Mouse (Mus musculus): ENCODE results near the gene Tti1.

Tti1 gene

DNA sequence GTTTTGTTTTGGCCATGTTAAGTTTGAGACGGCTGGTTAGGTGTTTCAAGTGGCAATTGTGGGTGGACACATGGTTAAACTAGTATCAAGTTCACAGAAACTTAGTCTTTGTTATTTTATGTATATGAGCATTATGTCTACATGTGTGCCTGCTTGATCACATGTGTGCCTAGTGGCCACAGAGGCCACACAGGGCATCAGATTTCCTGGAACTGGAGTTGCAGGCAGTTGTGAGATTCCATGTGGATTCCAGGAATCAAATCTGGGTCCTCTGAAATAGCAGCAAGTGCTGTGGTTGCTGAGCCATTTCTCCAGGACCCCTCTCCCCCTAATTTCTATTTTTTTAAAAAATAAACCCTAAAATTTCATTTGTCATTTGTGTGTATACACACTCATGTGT lies 11.4 kb upstream of the Tti1 start:
- no peak for DNase-seq (ENCODE audit: low spot score)

DNA sequence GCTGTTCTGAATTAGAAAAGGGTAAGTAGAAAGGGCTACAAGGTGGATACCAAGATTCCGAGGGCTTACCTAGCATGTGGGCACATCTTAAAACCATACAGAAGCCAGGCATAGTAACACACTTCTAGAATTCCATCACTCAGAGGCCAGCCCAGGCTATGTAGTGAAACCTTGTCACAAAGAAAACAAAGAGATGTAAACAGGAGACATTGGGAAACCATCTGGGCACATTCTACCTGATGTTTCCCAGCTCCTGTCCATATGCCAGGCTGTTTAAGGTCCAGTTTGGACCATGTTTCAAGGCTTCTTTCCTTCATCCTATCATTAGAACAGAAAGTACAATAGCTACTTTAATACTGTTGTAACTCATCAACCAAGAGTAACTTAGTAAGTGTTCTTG lies 9.3 kb upstream of the Tti1 start:
- DNase-seq (ENCODE audit: low spot score), result no peak

DNA sequence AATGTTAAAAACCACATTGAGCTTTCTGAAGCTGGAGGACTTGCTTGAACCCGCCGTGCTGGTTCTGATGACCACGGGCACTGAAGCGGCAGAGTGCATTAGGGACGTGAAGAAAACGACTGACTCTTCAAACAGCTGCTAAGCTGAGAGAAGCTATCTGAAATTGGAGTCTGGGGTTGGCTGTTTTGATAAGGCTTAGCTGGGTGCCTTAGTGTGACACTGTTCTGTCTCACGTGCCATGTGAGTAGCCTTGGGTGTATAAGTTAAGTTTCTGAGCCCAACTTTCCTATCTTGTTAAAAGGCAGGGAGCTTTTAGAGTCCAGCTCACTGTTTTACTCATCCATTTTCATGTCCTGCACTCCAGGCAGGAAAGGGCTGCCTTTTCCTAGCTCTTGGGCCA lies 8.7 kb upstream of the Tti1 start:
- peak; percentile 60 for DNase-seq (ENCODE audit: low spot score)

DNA sequence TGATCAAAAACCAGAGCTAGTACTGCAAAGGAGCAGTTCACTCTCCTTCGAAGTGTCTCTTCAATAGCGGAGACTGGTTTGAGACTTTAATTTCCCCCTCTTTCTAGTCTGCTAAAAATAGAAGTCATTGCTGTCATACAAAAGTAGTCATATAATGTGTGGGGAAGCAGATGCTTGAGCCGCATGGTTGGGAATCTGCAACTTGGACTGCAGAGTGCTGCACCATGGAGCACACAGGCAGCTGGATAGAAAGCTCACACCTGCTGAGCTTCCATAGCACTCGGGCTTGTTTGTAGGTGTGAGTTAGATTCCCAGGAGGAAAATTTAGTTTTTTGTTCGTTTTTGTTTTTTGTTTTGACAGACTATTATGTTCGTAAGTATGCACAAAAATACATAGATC lies 8.2 kb upstream of the Tti1 start:
- no peak for DNase-seq (ENCODE audit: low spot score)

DNA sequence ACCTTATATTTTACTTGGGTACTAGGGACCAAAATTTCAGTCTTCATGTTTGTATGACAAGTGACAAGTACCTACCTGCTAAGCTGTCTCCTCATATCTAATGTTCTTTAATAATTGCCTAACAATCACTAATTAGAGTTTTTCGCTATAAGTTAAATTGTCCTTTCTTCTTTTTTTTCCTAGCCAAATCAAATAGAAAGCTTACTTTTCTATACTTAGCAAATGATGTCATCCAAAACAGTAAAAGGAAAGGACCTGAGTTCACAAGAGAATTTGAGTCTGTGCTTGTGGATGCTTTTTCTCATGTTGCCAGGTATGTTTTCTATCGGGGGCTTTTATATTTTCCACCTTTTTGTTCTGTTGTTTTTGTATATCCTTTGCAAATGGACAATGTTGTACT lies 7.6 kb upstream of the Tti1 start:
- no peak for DNase-seq (ENCODE audit: low spot score)

DNA sequence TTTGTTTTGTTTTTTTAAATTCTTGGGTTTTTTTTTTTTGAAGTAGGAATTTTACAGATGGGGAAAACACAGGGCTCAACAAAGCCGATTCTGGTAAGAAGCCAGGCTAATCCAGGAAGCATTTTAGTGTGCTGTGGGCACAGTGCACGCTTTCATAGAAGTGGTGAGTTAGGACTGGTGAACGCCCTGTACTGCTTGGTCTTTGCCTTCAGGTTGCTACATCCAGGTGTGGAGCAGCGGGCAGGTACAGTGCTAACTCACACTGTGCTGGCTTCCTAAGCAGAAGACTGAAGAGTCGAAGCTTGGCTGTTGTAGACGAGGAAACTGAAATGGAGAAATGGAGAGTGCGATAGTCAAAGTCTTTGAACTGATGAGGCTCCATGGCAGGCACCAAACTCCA lies 1.8 kb upstream of the Tti1 start:
- DNase-seq (ENCODE audit: low spot score), result no peak

DNA sequence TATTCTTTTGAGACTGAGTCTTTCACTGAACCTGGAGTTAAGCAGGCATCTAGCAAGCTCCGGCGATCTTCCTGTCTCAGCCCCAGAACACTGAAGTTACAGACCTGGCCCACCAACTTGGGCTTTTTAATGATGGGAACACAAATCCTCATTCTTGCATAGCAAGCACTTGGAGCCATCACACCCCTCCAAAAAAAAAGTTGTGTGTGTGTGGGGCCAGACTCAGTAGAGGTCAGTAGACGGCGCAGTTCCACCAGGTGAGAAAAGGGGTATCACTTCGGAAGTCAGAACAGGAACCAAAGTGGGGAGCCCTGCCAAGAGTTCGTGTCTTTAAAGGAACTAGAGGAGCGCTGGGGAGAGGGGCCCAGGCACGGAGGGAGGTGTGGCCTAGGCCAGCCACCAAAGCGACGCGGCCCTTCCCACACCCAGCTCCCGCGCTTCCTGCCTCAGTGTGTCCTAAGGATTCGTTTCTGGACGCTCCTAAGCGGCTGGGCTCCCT lies 329 bp downstream of the Tti1 start:
- no peak for DNase-seq (ENCODE audit: low spot score)

DNA sequence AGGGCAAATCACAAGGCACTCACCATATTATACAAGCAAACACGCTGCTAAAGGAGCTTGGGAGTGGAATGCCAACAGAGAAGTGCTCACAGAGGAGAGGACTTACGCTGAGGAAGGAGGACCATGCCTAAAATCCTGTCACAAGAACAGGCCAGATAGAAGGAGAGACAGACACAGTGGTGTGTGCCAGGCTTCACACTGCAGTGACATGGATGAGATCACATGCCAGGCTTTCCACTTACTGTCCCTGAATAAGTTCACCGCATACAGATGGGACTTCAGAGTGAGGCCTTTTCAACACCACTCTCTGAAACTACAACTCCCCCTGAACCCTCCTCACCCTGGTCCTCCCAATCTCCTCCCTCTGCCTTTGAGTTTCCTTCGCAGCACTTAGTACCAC lies 10.9 kb downstream of the Tti1 start:
- DNase-seq (ENCODE audit: low spot score), result no peak

DNA sequence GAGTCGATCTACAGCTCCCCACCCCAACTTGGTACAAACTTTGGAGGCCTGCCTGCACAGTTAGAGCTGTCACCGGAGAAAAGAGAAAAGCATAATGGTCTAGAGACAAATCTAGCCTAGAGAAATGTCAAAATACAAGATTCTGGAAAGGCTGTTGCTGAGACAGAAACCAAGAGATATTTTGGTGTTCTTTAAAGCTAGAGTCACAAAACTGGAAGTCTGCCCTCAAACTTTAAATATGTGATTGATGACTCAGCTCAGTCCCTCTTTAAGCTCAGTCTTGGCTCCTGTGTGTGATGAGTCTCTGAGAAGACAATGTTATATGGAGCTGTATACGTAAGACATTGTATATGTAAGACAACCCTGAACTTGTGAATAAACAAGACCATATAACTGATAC lies 15.6 kb downstream of the Tti1 start:
- no peak for DNase-seq (ENCODE audit: low spot score)

DNA sequence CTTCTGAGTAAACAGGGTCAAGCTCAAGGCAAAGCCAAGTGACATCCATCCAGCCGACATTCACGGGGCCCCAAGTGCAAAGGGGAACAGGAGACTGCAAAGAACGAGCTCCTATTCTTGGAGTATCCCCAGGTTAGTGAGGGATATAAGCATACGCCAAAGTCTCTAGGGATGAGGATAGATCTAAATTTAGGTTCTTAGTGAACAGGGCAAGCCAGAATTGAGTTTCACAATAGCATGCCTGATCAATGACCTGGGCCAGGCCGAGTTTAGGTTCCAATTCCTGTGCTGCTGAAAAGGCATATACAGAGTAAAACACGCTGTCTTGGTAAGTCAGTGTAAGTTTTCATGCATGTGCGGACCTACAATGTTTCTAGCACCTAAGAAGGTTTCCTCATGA lies 18.9 kb downstream of the Tti1 start:
- DNase-seq (ENCODE audit: low spot score), result no peak

DNA sequence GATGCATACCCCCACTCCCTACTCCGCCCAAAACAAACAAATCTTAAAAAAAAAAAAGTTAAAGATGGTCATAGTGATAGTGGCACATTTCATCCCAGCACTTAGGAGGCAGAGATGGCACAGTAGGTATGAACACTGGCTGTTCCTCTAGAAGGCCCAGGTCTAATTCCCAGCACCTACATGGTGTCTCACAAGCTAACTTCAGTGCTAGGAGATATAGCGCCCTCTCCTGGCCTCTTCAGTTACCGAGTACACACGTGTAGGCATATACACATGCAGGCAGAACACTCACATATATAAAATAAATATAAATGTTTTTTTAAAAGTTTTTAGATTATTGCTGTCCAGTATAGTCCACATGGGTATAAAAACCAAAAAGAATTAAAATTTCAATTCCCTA lies 22.6 kb downstream of the Tti1 start:
- DNase-seq (ENCODE audit: low spot score), result no peak

DNA sequence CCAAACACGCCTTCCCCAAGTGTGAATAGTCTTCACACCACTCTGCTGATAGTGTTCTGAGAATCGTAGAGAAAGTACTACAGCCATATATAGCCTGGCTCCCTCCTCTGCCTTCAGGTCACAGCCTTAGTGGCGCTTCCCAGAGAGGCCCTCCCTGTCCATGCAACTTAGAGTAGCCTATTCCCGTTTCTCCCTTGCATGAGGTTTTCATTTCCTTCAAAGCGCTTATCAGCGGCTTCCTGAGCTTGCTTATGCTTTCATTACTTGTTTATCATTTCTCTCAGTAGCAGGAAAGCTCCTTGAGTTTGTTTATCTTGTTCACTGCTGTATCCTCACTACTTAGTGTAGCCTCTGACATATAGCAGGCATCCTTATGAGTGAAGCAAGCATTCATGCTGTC lies 23.6 kb downstream of the Tti1 start:
- no peak for DNase-seq (ENCODE audit: low spot score)

DNA sequence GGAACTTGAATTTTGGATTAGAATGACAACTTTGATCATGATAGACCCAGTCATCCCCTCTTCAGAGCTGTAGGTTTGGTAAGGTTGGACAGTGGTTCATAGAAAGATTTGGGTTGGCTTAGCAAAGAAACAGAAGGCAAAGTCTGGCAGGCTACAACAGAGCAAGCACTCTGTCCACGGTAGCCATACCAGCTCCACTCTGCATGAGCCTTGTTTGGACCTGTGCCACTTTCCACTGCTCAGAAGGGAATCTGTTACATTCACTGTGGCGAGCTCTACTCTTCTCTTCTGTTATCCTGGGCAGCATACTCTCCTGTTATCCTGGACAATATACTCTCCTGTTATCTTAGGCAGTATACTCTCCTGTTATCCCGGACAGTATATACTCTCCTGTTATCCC lies 29.4 kb downstream of the Tti1 start:
- DNase-seq (ENCODE audit: low spot score), result no peak

DNA sequence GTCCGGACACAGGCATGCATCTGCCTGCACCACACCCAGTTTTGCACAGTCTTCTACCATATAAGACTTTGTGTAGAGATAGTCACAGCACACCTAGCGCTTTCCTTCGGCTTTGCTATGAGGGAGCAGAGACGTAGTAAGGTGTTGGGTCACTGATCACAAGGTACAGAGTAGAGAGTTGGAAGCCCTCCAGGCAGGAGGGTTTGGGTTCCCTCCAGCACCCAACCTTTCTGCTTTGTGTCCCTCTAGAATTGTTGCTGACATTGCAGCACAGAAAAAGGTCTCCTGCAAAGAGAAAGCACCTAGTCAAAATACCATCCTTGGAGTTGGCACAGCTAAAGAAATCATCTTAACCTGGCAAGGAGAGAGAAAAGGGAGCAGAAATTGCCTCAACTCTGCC lies 35.7 kb downstream of the Tti1 start:
- DNase-seq (ENCODE audit: low spot score), result no peak

DNA sequence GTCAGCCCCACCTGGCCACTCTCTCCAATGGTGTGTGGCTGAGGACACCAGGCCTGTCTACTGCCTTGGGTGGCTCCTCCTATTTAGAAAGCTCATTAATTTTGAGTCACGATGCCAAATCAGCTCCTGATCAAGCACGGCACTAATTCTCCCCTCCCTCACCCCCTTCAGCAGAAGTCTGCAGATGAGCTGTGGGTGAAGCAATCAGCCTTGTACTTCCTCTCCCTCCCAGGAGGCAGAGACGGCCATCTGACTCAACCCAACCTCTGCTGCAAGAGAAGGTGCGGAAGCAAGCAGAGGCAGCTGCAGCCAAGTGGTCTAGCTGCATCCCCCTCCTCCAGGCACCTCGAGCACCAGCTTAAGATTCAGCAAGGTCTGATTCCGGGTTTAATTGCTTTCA lies 37.2 kb downstream of the Tti1 start:
- no peak for DNase-seq (ENCODE audit: low spot score)

DNA sequence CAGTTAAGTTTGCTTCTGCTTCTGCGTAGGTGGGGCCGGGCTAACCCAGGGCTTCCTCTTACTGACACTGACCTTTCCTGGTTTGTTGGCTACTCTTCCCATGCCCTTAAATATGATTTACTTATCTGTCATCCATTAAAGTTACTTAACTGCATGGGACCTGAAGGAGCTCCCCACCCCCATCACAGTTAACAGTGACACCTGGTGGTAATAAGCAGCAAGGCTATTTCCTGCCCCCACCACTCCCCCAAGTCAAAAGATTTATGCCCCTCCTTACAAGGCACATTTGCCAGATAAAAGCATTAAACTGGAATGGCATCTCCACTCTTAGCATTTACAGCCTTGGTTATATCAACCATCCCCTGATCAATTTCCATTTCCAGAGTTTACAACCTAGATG lies 38.3 kb downstream of the Tti1 start:
- DNase-seq (ENCODE audit: low spot score), result no peak

DNA sequence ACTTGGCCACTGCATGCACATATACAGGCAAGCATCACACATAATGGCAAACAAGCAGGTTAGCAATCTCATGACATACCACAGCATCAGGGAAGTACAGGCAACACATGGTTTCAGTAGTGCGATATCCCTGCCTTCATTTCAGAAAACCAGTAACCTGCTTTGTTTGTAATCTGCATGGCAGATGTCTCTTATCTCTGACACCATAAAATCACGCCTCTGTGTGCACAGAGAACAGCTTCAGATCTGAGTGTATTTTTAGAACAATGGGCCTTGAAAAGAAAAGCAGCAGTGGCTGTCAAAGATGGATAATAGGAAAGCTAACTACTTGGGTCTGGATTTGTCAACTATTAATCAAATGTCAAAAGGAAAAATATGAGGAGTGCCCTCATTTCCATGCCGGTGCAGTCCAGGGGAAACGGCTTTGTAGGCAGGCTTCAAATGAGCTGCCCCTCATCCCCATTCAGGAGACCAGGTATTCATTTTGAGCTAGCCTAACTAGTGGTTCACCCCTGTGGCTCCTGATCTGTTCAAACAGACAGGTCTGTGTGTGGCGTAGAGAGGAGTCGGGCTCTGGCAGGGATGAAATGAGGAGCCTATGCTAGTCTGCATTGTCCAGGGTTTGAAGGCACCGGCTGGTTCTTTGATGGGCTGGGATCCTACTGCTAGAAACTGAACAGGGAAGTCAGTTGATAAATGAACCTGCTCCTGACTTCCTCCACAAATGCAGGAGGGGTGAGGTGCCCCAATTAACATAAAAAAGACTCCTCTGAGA lies 39.6 kb downstream of the Tti1 start:
- DNase-seq (ENCODE audit: low spot score), result no peak

DNA sequence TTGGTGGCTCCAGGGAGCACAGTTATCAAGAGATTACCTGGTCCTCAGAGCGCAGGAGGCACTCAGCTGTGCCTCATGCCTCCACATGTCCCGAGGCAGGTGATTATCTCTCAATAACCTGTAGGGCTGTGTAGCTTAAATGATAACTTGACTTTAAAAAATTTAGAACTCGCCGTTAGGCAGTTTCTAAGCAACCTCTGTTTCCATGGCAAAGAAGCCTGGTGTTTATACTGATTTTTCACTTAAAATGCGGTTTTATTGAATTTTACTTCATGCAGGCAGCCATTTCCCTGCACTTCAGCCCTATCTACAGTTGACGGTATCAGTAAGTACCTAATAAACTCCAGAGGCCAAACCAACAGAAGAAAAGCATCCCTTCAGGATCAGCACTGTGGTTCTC lies 42.0 kb downstream of the Tti1 start:
- DNase-seq (ENCODE audit: low spot score), result no peak

DNA sequence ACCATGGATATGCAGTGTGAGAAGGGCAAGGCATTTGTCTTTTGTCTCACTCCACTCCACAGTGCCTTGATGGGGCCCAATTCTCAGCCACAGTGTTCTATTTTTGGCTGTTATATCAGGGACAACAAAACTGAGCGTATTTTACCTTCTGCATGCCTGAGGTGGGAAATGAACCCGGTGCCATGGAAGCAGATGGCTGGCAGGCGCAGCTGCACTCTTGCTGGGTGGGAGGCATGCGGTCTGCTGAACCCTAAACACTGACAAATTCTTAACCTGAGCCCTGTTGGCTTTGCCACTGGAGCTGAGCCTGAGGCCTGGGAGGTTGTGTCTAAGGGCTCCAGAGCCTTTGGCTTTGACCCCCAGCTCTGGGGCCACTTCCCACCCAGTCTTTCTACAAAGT lies 42.6 kb downstream of the Tti1 start:
- DNase-seq (ENCODE audit: low spot score), result no peak

DNA sequence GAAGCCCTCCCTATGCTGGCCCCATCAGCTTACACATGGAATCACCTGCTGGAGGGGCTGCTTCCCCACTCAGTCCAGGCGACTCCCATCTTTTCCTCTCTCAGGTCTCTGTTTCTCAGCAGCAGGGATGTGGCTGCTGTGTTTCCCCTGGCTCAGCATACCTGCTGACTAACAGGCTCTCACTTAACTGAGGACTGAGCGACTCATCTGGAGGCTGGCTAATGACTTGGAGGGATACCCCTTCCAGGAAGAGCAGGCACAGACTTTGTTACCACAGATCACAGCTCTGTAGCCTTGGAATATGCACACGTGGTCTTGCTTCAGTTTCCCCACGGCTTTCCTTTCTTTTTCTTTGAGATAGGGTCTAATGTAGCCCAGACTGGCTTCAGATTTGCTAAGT lies 45.0 kb downstream of the Tti1 start:
- no peak for DNase-seq (ENCODE audit: low spot score)

DNA sequence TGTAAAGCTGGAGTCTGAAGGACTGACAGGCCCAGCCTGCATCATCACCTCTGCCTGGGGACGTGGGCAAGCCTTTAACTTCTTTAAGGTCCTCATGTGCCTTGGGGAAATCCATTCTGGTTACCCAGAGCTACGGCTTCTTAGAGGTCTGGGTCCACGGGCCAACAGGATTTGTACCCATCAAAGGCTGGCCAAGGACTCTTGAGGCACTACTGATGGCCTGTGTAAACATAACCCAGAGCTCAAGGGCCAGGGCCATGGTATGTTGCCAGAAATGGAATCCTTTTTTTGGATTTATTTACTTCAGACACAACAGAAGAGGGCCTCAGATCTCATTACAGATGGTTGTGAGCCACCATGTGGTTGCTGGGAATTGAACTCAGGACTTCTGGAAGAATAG lies 45.5 kb downstream of the Tti1 start:
- no peak for DNase-seq (ENCODE audit: low spot score)

DNA sequence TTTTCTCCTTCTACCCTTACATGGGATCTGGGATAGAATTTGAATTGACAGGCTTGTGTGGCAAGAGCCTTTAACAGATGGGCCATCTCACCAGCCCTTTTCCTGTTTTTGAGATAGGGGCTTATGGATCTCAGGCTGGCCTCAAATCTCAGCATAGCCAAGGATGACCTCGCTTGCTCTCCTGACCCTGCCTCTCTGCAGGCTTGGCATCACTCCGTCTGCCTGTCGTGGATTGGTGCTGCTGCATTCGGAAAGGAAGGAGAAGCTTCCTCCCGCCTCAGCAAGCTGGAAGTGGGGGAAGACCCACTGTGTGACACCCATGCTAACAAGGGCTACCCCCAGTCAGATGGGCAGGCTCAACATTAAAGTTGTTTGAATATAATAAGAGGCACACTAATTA lies 49.0 kb downstream of the Tti1 start:
- no peak for DNase-seq (ENCODE audit: low spot score)

DNA sequence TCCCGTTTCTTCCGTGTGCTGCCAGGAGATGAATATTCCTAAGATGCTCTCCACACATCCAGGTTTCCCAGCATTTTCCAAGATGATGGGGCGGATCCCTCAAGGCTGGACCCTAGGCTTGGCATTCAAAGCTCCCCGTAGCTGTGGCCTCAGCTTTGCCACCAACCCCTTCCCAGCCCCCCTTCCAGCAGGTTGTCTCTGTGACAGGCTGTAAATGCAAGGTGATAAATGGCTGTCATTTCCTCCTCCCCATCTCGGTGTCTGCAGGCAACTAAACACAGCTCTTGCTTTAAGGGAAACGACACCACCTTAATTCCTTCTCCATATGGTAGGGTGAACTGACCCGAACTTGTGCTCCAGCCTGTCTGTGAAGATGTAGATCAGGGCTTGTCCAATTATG lies 52.6 kb downstream of the Tti1 start:
- DNase-seq (ENCODE audit: low spot score), result no peak
